Mouse (Mus musculus): Measurements from ENCODE around the gene Mettl7a1. TPM values are rescaled to one million over a fixed set of nuclear protein-coding genes. Genes with fewer than 3 reads are reported as not detected.
"Not testable (repeated sequence)": the region's sequence is repeated elsewhere in the genome, so short reads cannot be mapped to it uniquely, and the experiment has no call there.

Gene Mettl7a1
- total RNA-seq, 2 experiments from 2014 or later, result 13.8 to 16.1 TPM

DNA sequence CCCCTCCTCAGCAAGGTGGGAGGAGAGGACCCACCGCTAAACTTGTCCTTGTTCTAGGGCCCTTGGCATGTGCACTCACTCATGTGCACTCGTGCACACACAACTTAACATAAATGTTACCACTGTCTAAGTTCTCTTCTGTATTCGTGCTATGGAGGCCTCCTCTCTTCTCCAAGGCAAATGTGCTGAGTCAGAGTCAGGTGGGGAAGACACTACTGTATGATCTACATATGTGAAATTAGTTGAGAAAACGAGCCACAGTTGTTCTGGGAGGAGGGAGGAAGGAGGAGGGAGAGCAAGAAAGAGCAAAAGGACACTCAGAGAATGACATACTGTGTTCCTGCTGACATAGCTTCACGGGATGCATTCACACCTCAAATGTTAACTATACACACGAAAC lies 3.4 kb upstream of the Mettl7a1 start:
- no peak for DNase-seq (ENCODE audit: low spot score in 2 of 2)

- no peak for DNase-seq (ENCODE audit: low spot score in 2 of 2)
Observed at GRCm38 (mm10) chr15:100301556-100301955, 2.4 kb upstream of the Mettl7a1 start.

DNA sequence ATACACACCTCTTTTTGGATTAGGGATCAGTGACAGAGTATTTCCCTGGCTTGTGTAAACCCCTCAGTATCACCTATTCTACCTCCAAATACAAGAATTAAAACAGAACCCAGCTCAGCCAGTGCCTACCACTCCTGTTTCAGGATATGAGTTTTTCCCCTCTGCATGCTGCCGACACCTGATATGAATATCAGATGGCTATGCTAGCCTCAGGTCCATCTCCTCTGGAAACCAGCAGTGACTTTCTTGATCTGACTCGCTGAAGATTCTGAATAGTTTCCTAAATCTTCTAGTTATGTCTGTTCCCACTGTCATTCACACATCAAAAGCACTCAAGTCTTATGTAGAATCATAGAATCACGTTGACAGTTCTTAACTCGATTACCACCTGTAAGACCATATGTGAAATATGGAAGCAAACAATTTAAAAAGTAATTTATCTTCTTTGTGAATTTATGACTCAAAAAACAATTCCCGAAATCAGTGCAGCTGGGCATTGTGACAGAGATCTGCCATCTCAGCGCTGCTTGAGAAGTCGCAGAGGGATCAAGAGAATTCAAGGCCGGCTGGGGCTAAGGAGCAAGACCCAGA lies 417 bp upstream of the Mettl7a1 start:
- peak; percentile 14 to 23 for DNase-seq (ENCODE audit: low spot score in 2 of 2)

DNA sequence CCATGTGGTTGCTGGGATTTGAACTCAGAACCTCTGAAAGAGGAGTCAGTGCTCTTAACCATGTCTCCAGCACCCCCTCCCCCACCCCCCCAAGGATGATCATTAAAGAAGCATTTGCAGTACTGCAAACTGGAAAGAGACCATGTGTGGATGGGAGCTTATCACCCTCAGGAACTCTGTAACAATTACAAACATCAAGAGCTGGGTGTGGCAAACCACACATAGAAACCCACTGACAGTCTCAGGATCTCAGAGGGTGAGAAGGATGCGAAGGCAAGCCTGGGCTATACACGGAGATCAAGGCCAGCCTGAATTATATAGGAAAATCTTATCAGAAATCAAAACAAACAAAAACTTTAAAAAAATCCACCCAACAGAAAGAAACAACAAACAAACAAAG lies 2.3 kb downstream of the Mettl7a1 start:
- DNase-seq (ENCODE audit: low spot score in 2 of 2), result no peak

DNA sequence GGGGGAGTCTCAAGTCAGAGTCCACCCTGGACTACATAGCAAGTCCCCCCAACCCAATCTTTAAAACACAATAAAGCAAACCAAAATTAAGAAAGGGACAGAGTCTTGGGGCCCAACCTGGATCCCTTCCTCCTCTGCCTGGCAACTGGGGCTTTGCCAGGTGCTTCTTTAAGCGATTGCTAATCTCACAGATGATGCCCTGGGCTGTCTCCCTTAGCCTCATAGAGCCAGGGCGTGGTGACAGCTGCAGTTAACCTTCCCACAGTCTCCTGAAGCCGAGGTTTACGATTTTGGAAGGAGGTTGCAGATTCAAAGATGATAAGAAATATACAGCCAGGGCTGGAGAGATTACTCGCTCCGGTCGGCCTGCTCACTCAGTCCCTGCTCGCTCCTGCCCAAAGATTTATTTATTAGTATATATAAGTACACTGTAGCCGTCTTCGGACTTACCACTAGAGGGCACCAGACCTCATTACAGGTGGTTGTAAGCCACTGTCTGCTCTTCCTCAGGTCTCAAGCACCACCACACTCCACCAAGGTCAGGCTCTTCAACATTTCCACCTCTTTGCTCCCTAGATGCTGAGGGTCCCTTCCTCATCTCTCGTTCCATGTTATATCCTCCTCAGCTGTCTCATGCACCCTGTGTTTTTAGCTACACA lies 3.6 kb downstream of the Mettl7a1 start:
- not testable (repeated sequence) for DNase-seq (ENCODE audit: low spot score in 2 of 2)

DNA sequence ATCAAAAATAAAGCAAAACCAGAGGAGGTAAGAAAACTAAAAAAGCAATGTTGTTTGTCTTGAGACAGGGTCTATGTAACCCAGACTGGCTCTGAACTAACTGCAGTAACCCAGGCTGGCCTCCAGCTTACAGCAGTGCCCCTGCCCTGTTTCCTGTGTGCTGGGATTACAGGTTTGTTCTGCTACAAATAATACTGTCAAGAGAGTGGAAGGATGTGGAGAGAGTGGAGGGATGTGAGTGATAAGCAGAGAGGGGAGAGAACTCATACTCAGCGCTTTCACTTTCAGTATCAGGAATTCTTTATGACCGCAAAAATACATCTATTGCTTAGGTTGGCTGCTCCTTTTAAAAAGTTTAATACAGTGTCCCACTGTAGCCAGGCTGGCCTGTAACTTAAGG lies 8.4 kb downstream of the Mettl7a1 start:
- no peak for DNase-seq (ENCODE audit: low spot score in 2 of 2)

- DNase-seq (ENCODE audit: low spot score in 2 of 2), result no peak
Observed at GRCm38 (mm10) chr15:100314448-100315145, 10.7 kb downstream of the Mettl7a1 start.

GRCm38 (mm10) chr15:100318014-100318671 lies 14.2 kb downstream of the Mettl7a1 start:
- not testable (repeated sequence) for DNase-seq (ENCODE audit: low spot score in 2 of 2)

- DNase-seq (ENCODE audit: low spot score in 2 of 2), result no peak
Observed at GRCm38 (mm10) chr15:100319884-100320283, 15.9 kb downstream of the Mettl7a1 start.

GRCm38 (mm10) chr15:100320295-100320905 lies 16.5 kb downstream of the Mettl7a1 start:
- peak in 1 of 2 experiments; percentile 16 for DNase-seq (ENCODE audit: low spot score in 2 of 2)

- DNase-seq (ENCODE audit: low spot score in 2 of 2), result no peak
Observed at GRCm38 (mm10) chr15:100321134-100321533, 17.2 kb downstream of the Mettl7a1 start.

GRCm38 (mm10) chr15:100324021-100324591 lies 20.2 kb downstream of the Mettl7a1 start:
- peak; percentile 26 to 41 for DNase-seq (ENCODE audit: low spot score in 2 of 2)

DNA sequence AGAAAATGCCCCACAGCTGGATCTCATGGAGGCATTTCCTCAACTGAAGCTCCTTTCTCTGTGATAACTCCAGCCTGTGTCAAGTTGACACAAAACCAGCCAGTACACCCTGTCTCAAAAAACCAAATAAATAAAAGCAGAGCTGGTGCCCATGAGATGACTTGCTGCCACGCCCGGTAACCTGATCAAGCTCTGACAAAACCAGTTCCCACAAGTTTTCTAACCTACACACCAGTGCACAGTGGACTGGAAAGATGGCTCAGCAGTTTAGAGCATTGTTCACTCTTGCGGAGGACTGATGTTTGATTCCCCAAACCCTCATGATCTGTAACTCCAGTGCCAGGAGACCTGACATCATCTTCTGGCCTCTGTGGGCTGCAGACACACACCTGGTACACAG lies 21.3 kb downstream of the Mettl7a1 start:
- no peak for DNase-seq (ENCODE audit: low spot score in 2 of 2)

GRCm38 (mm10) chr15:100328089-100328488 lies 24.1 kb downstream of the Mettl7a1 start:
- DNase-seq (ENCODE audit: low spot score in 2 of 2), result not testable (repeated sequence)

DNA sequence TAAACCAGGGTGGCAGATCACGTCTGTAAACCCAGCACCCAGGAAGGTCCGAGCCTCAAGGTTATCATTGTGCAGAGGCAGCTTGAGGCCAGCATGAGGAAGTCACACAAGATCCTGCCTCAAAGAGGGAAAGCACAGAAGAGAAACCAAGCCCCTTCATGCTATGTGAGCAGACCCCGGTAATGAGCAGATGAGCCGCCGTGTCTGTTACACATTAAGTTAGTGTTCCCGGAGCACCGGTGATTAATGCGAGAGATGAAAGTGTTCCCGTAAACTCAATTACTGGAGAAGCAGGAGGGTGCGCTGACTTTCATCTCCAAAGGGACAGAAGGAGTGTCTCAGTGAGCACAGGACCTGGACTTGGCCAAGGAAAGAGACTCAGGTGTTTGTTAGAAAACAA lies 25.4 kb downstream of the Mettl7a1 start:
- DNase-seq (ENCODE audit: low spot score in 2 of 2), result not testable (repeated sequence)

GRCm38 (mm10) chr15:100330739-100331138 lies 26.8 kb downstream of the Mettl7a1 start:
- no peak for DNase-seq (ENCODE audit: low spot score in 2 of 2)

- not testable (repeated sequence) for DNase-seq (ENCODE audit: low spot score in 2 of 2)
Observed at GRCm38 (mm10) chr15:100332077-100332961, 28.4 kb downstream of the Mettl7a1 start.

- no peak for DNase-seq (ENCODE audit: low spot score in 2 of 2)
Observed at GRCm38 (mm10) chr15:100334629-100335028, 30.7 kb downstream of the Mettl7a1 start, which contains the start of gene Mettl7a3. TSS of gene Mettl7a3 (plus strand) at chr15:100334929.

DNA sequence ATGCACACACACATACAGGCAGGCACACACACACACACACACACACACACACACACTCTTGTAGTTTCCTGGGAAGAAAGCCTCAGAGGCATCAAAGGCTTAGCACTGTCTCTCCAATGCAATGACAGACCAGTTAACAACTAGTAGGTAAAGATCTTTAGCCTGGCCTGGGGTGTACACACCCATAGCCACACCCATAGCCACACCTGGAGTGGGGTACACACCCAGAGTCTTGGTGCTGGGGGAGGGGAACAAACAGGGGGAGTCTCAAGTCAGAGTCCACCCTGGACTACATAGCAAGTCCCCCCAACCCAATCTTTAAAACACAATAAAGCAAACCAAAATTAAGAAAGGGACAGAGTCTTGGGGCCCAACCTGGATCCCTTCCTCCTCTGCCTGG lies 33.4 kb downstream of the Mettl7a1 start:
- DNase-seq (ENCODE audit: low spot score in 2 of 2), result not testable (repeated sequence)

DNA sequence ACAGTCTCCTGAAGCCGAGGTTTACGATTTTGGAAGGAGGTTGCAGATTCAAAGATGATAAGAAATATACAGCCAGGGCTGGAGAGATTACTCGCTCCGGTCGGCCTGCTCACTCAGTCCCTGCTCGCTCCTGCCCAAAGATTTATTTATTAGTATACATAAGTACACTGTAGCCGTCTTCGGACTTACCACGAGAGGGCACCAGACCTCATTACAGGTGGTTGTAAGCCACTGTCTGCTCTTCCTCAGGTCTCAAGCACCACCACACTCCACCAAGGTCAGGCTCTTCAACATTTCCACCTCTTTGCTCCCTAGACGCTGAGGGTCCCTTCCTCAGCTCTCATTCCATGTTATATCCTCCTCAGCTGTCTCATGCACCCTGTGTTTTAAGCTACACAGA lies 33.9 kb downstream of the Mettl7a1 start:
- peak; percentile 33 to 62 for DNase-seq (ENCODE audit: low spot score in 2 of 2)

Data from layer of hippocampus, postnatal 10 days (tissue).